Mouse (Mus musculus): ENCODE data around the gene Crispld2. TPM values are rescaled to one million over a fixed set of nuclear protein-coding genes. Genes with fewer than 3 reads are reported as not detected.
A peak's percentile ranks its signal among the peaks of the same experiment; 100 is the strongest.

Crispld2 gene
- total and polyA plus RNA-seq, 2 experiments from 2014 or later: 2.6 to 15.5 TPM

- H3K27ac ChIP-seq (ENCODE audit: low read depth): no peak overlapping the region
- no peak overlapping the region for H3K4me2 ChIP-seq (ENCODE audit: low read depth, low read length)
- TF ChIP-seq CTCF (IDR thresholded peaks at IDR 0.05; ENCODE audit: low read depth) (no peak), EP300 (IDR thresholded peaks at IDR 0.05; ENCODE audit: low read depth) (no peak)
- no peak for ATAC-seq (ENCODE audit: insufficient read depth, low read depth)
- 89% methylated on average over 15 of the region's 15 CpGs for WGBS
- no peak for DNase-seq (ENCODE audit: low spot score)
- H3K9ac ChIP-seq (replicated peaks; ENCODE audit: low read depth, low read length): no peak overlapping the region
- no peaks in the 10 kb centered on the region for H3K27me3 ChIP-seq (ENCODE audit: control insufficient read depth, insufficient read depth, low read length)
- H3K9me3 ChIP-seq (replicated peaks; ENCODE audit: control insufficient read depth, low read length): no peaks in the 10 kb centered on the region
- no peak overlapping the region for H3K4me3 ChIP-seq (ENCODE audit: low read depth, low read length)
- H3K36me3 ChIP-seq (replicated peaks; ENCODE audit: control insufficient read depth, insufficient read depth, low read length): peaks cover 66% of the 10 kb centered on the region
- H3K4me1 ChIP-seq (ENCODE audit: control insufficient read depth, insufficient read depth): no peaks in the 10 kb centered on the region
Measured at GRCm38 (mm10) chr8:119948340-119948739, 43.9 kb upstream of the Crispld2 start.

- H3K4me1 ChIP-seq (ENCODE audit: control insufficient read depth, insufficient read depth): no peaks in the 10 kb centered on the region
- no peaks in the 10 kb centered on the region for H3K27me3 ChIP-seq (ENCODE audit: control insufficient read depth, insufficient read depth, low read length)
- 73% methylated on average over 7 of the region's 7 CpGs for WGBS
- no peak overlapping the region for H3K4me3 ChIP-seq (ENCODE audit: low read depth, low read length)
- TF ChIP-seq CTCF (IDR thresholded peaks at IDR 0.05; ENCODE audit: low read depth): no peak
- no peak for TF ChIP-seq EP300 (IDR thresholded peaks at IDR 0.05; ENCODE audit: low read depth)
- peaks cover 95% of the 10 kb centered on the region for H3K36me3 ChIP-seq (replicated peaks; ENCODE audit: control insufficient read depth, insufficient read depth, low read length)
- no peak overlapping the region for H3K4me2 ChIP-seq (ENCODE audit: low read depth, low read length)
- no peaks in the 10 kb centered on the region for H3K9me3 ChIP-seq (replicated peaks; ENCODE audit: control insufficient read depth, low read length)
- DNase-seq (ENCODE audit: low spot score): no peak
- no peak for ATAC-seq (ENCODE audit: insufficient read depth, low read depth)
- H3K27ac ChIP-seq (ENCODE audit: low read depth): no peak overlapping the region
- H3K9ac ChIP-seq (replicated peaks; ENCODE audit: low read depth, low read length): no peak overlapping the region
Measured at GRCm38 (mm10) chr8:119952282-119952681, 40.0 kb upstream of the Crispld2 start.

- H3K4me2 ChIP-seq (ENCODE audit: low read depth, low read length): no peak overlapping the region
- ATAC-seq (ENCODE audit: insufficient read depth, low read depth) (no peak), DNase-seq (ENCODE audit: low spot score) (no peak)
- H3K36me3 ChIP-seq (replicated peaks; ENCODE audit: control insufficient read depth, insufficient read depth, low read length): peaks cover 95% of the 10 kb centered on the region
- no peak overlapping the region for H3K4me3 ChIP-seq (ENCODE audit: low read depth, low read length)
- H3K27ac ChIP-seq (ENCODE audit: low read depth): no peak overlapping the region
- 84% methylated on average over 5 of the region's 5 CpGs for WGBS
- no peak for TF ChIP-seq CTCF (IDR thresholded peaks at IDR 0.05; ENCODE audit: low read depth)
- no peak for TF ChIP-seq EP300 (IDR thresholded peaks at IDR 0.05; ENCODE audit: low read depth)
- no peaks in the 10 kb centered on the region for H3K9me3 ChIP-seq (replicated peaks; ENCODE audit: control insufficient read depth, low read length)
- no peaks in the 10 kb centered on the region for H3K4me1 ChIP-seq (ENCODE audit: control insufficient read depth, insufficient read depth)
- H3K9ac ChIP-seq (replicated peaks; ENCODE audit: low read depth, low read length): no peak overlapping the region
- H3K27me3 ChIP-seq (ENCODE audit: control insufficient read depth, insufficient read depth, low read length): no peaks in the 10 kb centered on the region
Measured at GRCm38 (mm10) chr8:119952747-119953146, 39.5 kb upstream of the Crispld2 start.

GRCm38 (mm10) chr8:119955333-119955732 is 36.9 kb upstream of the Crispld2 start:
- DNase-seq (ENCODE audit: low spot score) (no peak), ATAC-seq (ENCODE audit: insufficient read depth, low read depth) (no peak)
- H3K4me2 ChIP-seq (ENCODE audit: low read depth, low read length): no peak overlapping the region
- no peak overlapping the region for H3K9ac ChIP-seq (replicated peaks; ENCODE audit: low read depth, low read length)
- H3K4me1 ChIP-seq (ENCODE audit: control insufficient read depth, insufficient read depth): no peaks in the 10 kb centered on the region
- no peak for TF ChIP-seq EP300 (IDR thresholded peaks at IDR 0.05; ENCODE audit: low read depth)
- TF ChIP-seq CTCF (IDR thresholded peaks at IDR 0.05; ENCODE audit: low read depth): no peak
- 85% methylated on average over 8 of the region's 8 CpGs for WGBS
- H3K9me3 ChIP-seq (replicated peaks; ENCODE audit: control insufficient read depth, low read length): no peaks in the 10 kb centered on the region
- no peak overlapping the region for H3K4me3 ChIP-seq (ENCODE audit: low read depth, low read length)
- no peaks in the 10 kb centered on the region for H3K27me3 ChIP-seq (ENCODE audit: control insufficient read depth, insufficient read depth, low read length)
- peaks cover 79% of the 10 kb centered on the region for H3K36me3 ChIP-seq (replicated peaks; ENCODE audit: control insufficient read depth, insufficient read depth, low read length)
- no peak overlapping the region for H3K27ac ChIP-seq (ENCODE audit: low read depth)

GRCm38 (mm10) chr8:119958076-119958475 is 34.2 kb upstream of the Crispld2 start:
- Histone ChIP-seq H3K9ac (replicated peaks; ENCODE audit: low read depth, low read length) (no peak overlapping the region), H3K4me1 (ENCODE audit: control insufficient read depth, insufficient read depth) (peaks cover 4% of the 10 kb centered on the region; the same call in 1 of the 2 replicates), H3K4me2 (ENCODE audit: low read depth, low read length) (no peak overlapping the region), H3K4me3 (ENCODE audit: low read depth, low read length) (no peak overlapping the region), H3K27me3 (ENCODE audit: control insufficient read depth, insufficient read depth, low read length) (no peaks in the 10 kb centered on the region), H3K27ac (ENCODE audit: low read depth) (no peak overlapping the region), H3K9me3 (replicated peaks; ENCODE audit: control insufficient read depth, low read length) (no peaks in the 10 kb centered on the region), H3K36me3 (replicated peaks; ENCODE audit: control insufficient read depth, insufficient read depth, low read length) (peaks cover 52% of the 10 kb centered on the region)
- no peak for TF ChIP-seq CTCF (IDR thresholded peaks at IDR 0.05; ENCODE audit: low read depth)
- TF ChIP-seq EP300 (IDR thresholded peaks at IDR 0.05; ENCODE audit: low read depth): no peak
- 93% methylated on average over 10 of the region's 10 CpGs for WGBS
- ATAC-seq (ENCODE audit: insufficient read depth, low read depth): no peak
- DNase-seq (ENCODE audit: low spot score): no peak

GRCm38 (mm10) chr8:119960531-119961104 is 31.6 kb upstream of the Crispld2 start:
- H3K36me3 ChIP-seq (replicated peaks; ENCODE audit: control insufficient read depth, insufficient read depth, low read length): peaks cover 26% of the 10 kb centered on the region
- no peaks in the 10 kb centered on the region for H3K27me3 ChIP-seq (ENCODE audit: control insufficient read depth, insufficient read depth, low read length)
- no peak for TF ChIP-seq CTCF (IDR thresholded peaks at IDR 0.05; ENCODE audit: low read depth)
- no peak for TF ChIP-seq EP300 (IDR thresholded peaks at IDR 0.05; ENCODE audit: low read depth)
- H3K4me2 ChIP-seq (ENCODE audit: low read depth, low read length): no peak overlapping the region
- H3K27ac ChIP-seq (ENCODE audit: low read depth): 0 out of 2 replicates have a peak overlapping the region, but pooled peaks have one; percentile 38
- ATAC-seq (ENCODE audit: insufficient read depth, low read depth): peak; percentile 81
- H3K4me1 ChIP-seq (ENCODE audit: control insufficient read depth, insufficient read depth): peaks cover 4% of the 10 kb centered on the region; the same call in 1 of the 2 replicates
- 31% methylated on average over 5 of the region's 5 CpGs for WGBS
- H3K9ac ChIP-seq (replicated peaks; ENCODE audit: low read depth, low read length): no peak overlapping the region
- DNase-seq (ENCODE audit: low spot score): peak; percentile 47
- no peak overlapping the region for H3K4me3 ChIP-seq (ENCODE audit: low read depth, low read length)
- no peaks in the 10 kb centered on the region for H3K9me3 ChIP-seq (replicated peaks; ENCODE audit: control insufficient read depth, low read length)

Measured in heart, postnatal 0 days (tissue).